Mouse (Mus musculus): ENCODE results near the gene Hk3. TPM values are rescaled to one million over a fixed set of nuclear protein-coding genes. Genes with fewer than 3 reads are reported as not detected.

Hk3 gene
- total and polyA plus RNA-seq, 3 experiments: 0.84 to 1.2 (median 0.91) TPM

DNA sequence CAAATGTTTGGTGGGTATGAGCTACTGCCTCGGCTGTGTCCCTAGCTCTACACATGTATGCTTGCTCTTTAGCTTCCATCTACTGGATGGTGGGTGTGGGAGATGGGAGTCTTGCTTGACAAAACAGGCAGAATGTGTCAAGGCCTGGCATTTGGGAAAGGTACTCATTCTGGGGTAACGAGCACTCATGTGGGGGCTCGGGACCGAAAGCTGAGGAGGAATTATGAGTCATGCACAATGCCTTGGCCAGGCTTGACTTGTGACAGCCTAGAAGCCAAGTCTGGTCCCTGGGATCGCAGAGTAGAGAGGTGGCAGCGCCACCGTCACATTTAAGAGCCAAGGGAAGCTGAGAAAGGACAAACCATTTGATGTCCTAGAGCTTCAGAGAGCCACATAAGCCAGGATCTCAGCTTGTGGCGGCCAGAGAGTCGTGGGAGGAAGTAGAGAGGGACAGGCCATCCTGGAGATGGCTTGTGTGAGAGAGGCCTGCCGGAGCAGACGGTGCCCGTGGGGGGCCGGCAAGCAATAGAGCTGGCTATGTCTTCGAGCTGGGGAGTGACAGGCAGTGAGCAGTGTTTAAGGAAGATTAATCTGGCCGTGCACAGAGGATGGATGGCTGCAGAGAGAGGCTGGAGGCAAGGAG, 62.0 kb downstream of the Hk3 start:
- no peak for DNase-seq
- H3K36me3 ChIP-seq (ENCODE audit: control insufficient read depth, insufficient read depth, low read length): no peaks in the 10 kb centered on the region
- H3K9ac ChIP-seq (ENCODE audit: low read depth, low read length): no peak overlapping the region
- intact Hi-C loops (cut with DNase I): no loop called here
- no peaks in the 10 kb centered on the region for H3K79me2 ChIP-seq (replicated peaks; ENCODE audit: control insufficient read depth, insufficient read depth, low read length)
- H3K4me3 ChIP-seq: no peak overlapping the region
- no peaks in the 10 kb centered on the region for H3K27me3 ChIP-seq (ENCODE audit: control insufficient read depth, insufficient read depth, low read length)
- TF ChIP-seq CTCF (IDR thresholded peaks at IDR 0.05) (no peak), POLR2A (IDR thresholded peaks at IDR 0.05; ENCODE audit: insufficient read depth, low read depth, low read length) (no peak), EP300 (IDR thresholded peaks at IDR 0.05; ENCODE audit: insufficient read depth, low read depth, low read length) (no peak)
- peaks cover 2% of the 10 kb centered on the region; the same call in 1 of the 2 replicates for H3K4me1 ChIP-seq (ENCODE audit: control insufficient read depth, insufficient read depth, low read length)
- no peak overlapping the region for H3K27ac ChIP-seq
- 58% methylated on average over 15 of the region's 15 CpGs for WGBS

GRCm38 (mm10) chr13:54957281-54957680, 63.9 kb downstream of the Hk3 start:
- no peaks in the 10 kb centered on the region for H3K79me2 ChIP-seq (replicated peaks; ENCODE audit: control insufficient read depth, insufficient read depth, low read length)
- 75% methylated on average over 7 of the region's 7 CpGs for WGBS
- H3K4me1 ChIP-seq (ENCODE audit: control insufficient read depth, insufficient read depth, low read length): peaks cover 2% of the 10 kb centered on the region; the same call in 1 of the 2 replicates
- H3K27ac ChIP-seq: no peak overlapping the region
- TF ChIP-seq POLR2A (IDR thresholded peaks at IDR 0.05; ENCODE audit: insufficient read depth, low read depth, low read length) (no peak), EP300 (IDR thresholded peaks at IDR 0.05; ENCODE audit: insufficient read depth, low read depth, low read length) (no peak), CTCF (IDR thresholded peaks at IDR 0.05) (no peak)
- H3K27me3 ChIP-seq (ENCODE audit: control insufficient read depth, insufficient read depth, low read length): no peaks in the 10 kb centered on the region
- H3K36me3 ChIP-seq (ENCODE audit: control insufficient read depth, insufficient read depth, low read length): no peaks in the 10 kb centered on the region
- no peak overlapping the region for H3K4me3 ChIP-seq
- intact Hi-C loops (cut with DNase I): no loop called here
- no peak for DNase-seq
- no peak overlapping the region for H3K9ac ChIP-seq (ENCODE audit: low read depth, low read length)

Other genes with a start within 250 kb of the Hk3 start
- gene Eif4e1b, start 237.4 kb downstream of the Hk3 start, total RNA-seq (2021): not detected
- not detected in 2 replicates for gene Eif4e1b, start 237.4 kb downstream of the Hk3 start, polyA plus RNA-seq (2012; rRNA removed)
- 10 to 100 TPM; 10.0 to 12.7 TPM for gene Tspan17, start 232.0 kb downstream of the Hk3 start, total RNA-seq (2021)
- gene Tspan17, start 232.0 kb downstream of the Hk3 start, polyA plus RNA-seq (2012; rRNA removed): 7.2 and 7.6 TPM in 2 replicates
- gene Unc5a, start 72.0 kb downstream of the Hk3 start, total RNA-seq (2021): under 1 TPM; 0.57 to 0.73 TPM
- 0.91 and 1.2 TPM in 2 replicates for gene Unc5a, start 72.0 kb downstream of the Hk3 start, polyA plus RNA-seq (2012; rRNA removed)
- gene Uimc1, start 78.9 kb upstream of the Hk3 start, total RNA-seq (2021): 10 to 100 TPM; 20.3 to 20.5 TPM
- gene Uimc1, start 78.9 kb upstream of the Hk3 start, polyA plus RNA-seq (2012; rRNA removed): 9.9 and 11.0 TPM in 2 replicates
- 10 to 100 TPM; 17.1 to 20.6 TPM for gene Zfp346, start 83.9 kb upstream of the Hk3 start, total RNA-seq (2021)
- 14.3 and 23.4 TPM in 2 replicates for gene Zfp346, start 83.9 kb upstream of the Hk3 start, polyA plus RNA-seq (2012; rRNA removed)
- gene Gm17617, start 112.2 kb upstream of the Hk3 start, total RNA-seq (2021): not detected
- not detected in 2 replicates for gene Gm17617, start 112.2 kb upstream of the Hk3 start, polyA plus RNA-seq (2012; rRNA removed)
- gene Fgfr4, start 131.3 kb upstream of the Hk3 start, total RNA-seq (2021): under 1 TPM; 0.07 to 0.21 TPM
- gene Fgfr4, start 131.3 kb upstream of the Hk3 start, polyA plus RNA-seq (2012; rRNA removed): 0.21 and 0.70 TPM in 2 replicates
- 10 to 100 TPM; 52.5 to 55.8 TPM for gene Nsd1, start 188.4 kb upstream of the Hk3 start, total RNA-seq (2021)
- gene Nsd1, start 188.4 kb upstream of the Hk3 start, polyA plus RNA-seq (2012; rRNA removed): 11.0 and 18.4 TPM in 2 replicates